Mouse (Mus musculus): ENCODE measurements at regions not wholly inside any gene's neighbourhood (a gene's known extent, or its start where the extent isn't known, plus 50 kb on each side); places are given as distances from the start of the nearest gene placed in this dataset.

- WGBS: 86% methylated on average over 2 of the region's 2 CpGs
- no peak for DNase-seq
- Histone ChIP-seq H3K9ac (no peak overlapping the region), H3K4me2 (ENCODE audit: low read depth) (no peak overlapping the region), H3K9me3 (ENCODE audit: low read length) (no peaks in the 10 kb centered on the region), H3K36me3 (ENCODE audit: insufficient read depth) (no peaks in the 10 kb centered on the region), H3K4me3 (ENCODE audit: low read depth, low read length) (no peak overlapping the region), H3K4me1 (ENCODE audit: insufficient read depth) (no peaks in the 10 kb centered on the region), H3K27me3 (ENCODE audit: insufficient read depth, low read length) (no peaks in the 10 kb centered on the region), H3K27ac (ENCODE audit: low read depth, low read length) (no peak overlapping the region)
- TF ChIP-seq CTCF (IDR thresholded peaks at IDR 0.05; ENCODE audit: low read depth): no peak
- ATAC-seq: no peak
Observed at GRCm38 (mm10) chr3:38753446-38754205, 133.1 kb upstream of the Fat4 start.

- no peak for ATAC-seq
- no peak overlapping the region for H3K27ac ChIP-seq (ENCODE audit: low read depth, low read length)
- 85% methylated on average over 4 of the region's 4 CpGs for WGBS
- H3K4me1 ChIP-seq (ENCODE audit: insufficient read depth): no peaks in the 10 kb centered on the region
- H3K4me3 ChIP-seq (ENCODE audit: low read depth, low read length): no peak overlapping the region
- no peak for DNase-seq
- H3K9me3 ChIP-seq (ENCODE audit: low read length): no peaks in the 10 kb centered on the region
- no peaks in the 10 kb centered on the region for H3K27me3 ChIP-seq (ENCODE audit: insufficient read depth, low read length)
- TF ChIP-seq CTCF (IDR thresholded peaks at IDR 0.05; ENCODE audit: low read depth): no peak
- no peaks in the 10 kb centered on the region for H3K36me3 ChIP-seq (ENCODE audit: insufficient read depth)
- H3K9ac ChIP-seq: no peak overlapping the region
- H3K4me2 ChIP-seq (ENCODE audit: low read depth): no peak overlapping the region
Observed at GRCm38 (mm10) chr3:38742155-38742554, 144.6 kb upstream of the Fat4 start.

- ATAC-seq (no peak), DNase-seq (no peak)
- Histone ChIP-seq H3K27ac (ENCODE audit: low read depth, low read length) (no peak overlapping the region), H3K4me2 (ENCODE audit: low read depth) (no peak overlapping the region), H3K27me3 (ENCODE audit: insufficient read depth, low read length) (no peaks in the 10 kb centered on the region), H3K4me1 (ENCODE audit: insufficient read depth) (no peaks in the 10 kb centered on the region), H3K36me3 (ENCODE audit: insufficient read depth) (no peaks in the 10 kb centered on the region), H3K4me3 (ENCODE audit: low read depth, low read length) (no peak overlapping the region), H3K9ac (no peak overlapping the region), H3K9me3 (ENCODE audit: low read length) (no peaks in the 10 kb centered on the region)
- TF ChIP-seq CTCF (IDR thresholded peaks at IDR 0.05; ENCODE audit: low read depth): no peak
- WGBS: 95% methylated on average over 1 of the region's 1 CpGs
Observed at GRCm38 (mm10) chr3:38722606-38723005, 164.1 kb upstream of the Fat4 start.

DNA sequence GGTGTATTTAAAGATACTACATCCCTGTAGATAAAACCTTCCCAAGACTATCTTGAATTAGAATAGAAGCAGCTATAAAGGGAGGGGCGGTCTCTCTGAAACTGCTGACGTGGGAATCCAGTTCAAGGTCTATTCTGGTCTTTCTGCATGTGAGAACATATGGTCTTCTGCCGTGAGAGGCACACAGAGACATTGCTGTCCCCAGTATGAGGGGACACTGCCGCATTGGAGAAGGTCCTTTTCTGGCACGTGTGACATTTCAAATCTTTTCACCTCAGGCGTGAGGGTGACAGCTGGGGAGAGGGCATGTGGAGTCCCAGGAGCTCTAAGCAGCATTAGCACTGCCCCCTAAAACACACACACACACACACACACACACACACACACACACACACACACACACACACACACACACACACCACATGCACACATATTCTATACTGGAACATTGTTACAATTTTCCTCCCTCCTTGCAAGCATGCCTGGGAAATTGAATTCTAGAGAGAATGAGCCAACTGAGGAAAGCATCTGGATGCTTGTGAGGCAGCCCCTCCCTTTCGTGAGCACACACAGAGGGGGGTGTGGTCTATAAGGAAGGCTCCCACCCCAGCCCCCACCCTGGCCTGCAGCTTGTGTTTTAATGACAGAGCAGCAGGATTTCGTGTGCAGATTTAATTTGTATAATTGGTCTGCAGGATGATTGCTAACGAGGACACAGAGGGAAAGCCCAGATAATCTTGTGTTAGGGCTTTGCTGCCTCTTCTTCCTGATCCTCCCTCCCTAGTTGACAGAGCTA, 174.5 kb upstream of the Fat4 start:
- TF ChIP-seq CTCF (IDR thresholded peaks at IDR 0.05; ENCODE audit: low read depth): no peak
- no peak overlapping the region for H3K4me3 ChIP-seq (ENCODE audit: low read depth, low read length)
- no peaks in the 10 kb centered on the region for H3K27me3 ChIP-seq (ENCODE audit: insufficient read depth, low read length)
- no peak overlapping the region for H3K9ac ChIP-seq
- H3K4me2 ChIP-seq (ENCODE audit: low read depth): no peak overlapping the region
- peak; percentile 84 for ATAC-seq
- H3K36me3 ChIP-seq (ENCODE audit: insufficient read depth): no peaks in the 10 kb centered on the region
- H3K4me1 ChIP-seq (ENCODE audit: insufficient read depth): peaks cover 11% of the 10 kb centered on the region
- 0 out of 2 replicates have a peak overlapping the region, but pooled peaks have one; percentile 9 for H3K27ac ChIP-seq (ENCODE audit: low read depth, low read length)
- H3K9me3 ChIP-seq (ENCODE audit: low read length): no peaks in the 10 kb centered on the region
- peak; percentile 61 for DNase-seq
- WGBS: 10% methylated on average over 9 of the region's 9 CpGs

DNA sequence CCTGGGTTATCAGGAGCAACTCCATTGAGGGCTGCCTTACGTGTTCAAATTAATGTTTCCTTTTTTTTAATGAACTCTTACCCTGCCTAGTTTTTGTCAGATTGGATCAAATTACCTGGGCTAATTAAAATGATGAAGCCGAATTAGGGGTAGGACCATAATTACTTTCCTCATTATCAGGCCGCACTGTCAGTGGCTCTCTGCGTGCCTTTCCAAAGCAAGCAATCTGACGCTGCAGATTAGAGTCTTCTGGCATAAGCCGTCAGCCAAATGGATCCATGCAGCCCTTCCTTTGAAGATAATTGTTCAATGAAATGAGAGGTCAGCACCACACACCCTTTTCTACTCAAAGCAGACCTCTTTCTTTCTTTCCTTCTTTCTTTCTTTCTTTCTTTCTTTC, 175.5 kb upstream of the Fat4 start:
- WGBS: 7% methylated on average over 6 of the region's 6 CpGs
- Histone ChIP-seq H3K27ac (ENCODE audit: low read depth, low read length) (no peak overlapping the region), H3K4me2 (ENCODE audit: low read depth) (no peak overlapping the region), H3K27me3 (ENCODE audit: insufficient read depth, low read length) (no peaks in the 10 kb centered on the region), H3K4me3 (ENCODE audit: low read depth, low read length) (no peak overlapping the region), H3K9ac (no peak overlapping the region), H3K36me3 (ENCODE audit: insufficient read depth) (no peaks in the 10 kb centered on the region), H3K9me3 (ENCODE audit: low read length) (no peaks in the 10 kb centered on the region), H3K4me1 (ENCODE audit: insufficient read depth) (peaks cover 11% of the 10 kb centered on the region)
- no peak for TF ChIP-seq CTCF (IDR thresholded peaks at IDR 0.05; ENCODE audit: low read depth)
- DNase-seq: no peak
- ATAC-seq: no peak

DNA sequence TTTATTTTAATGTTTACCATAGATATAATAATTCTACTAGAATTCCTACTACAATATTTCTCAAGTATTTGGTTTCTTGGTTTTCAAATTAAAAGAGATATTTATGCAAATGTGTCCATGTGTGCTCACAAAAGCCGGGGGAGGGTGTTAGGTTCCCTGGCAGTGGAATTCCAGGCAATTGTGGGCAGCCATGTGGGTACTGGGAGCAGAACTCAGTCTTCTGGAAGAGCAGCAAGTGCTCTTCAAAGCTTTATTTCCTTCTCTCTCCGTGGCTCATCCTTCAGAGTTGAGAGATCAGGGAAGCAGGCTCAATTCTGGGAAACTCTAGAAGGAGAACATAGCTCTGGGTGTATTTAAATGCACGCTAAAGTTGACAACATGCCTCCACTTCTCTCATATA, 178.8 kb upstream of the Fat4 start:
- TF ChIP-seq CTCF (IDR thresholded peaks at IDR 0.05; ENCODE audit: low read depth): no peak
- peaks cover 11% of the 10 kb centered on the region for H3K4me1 ChIP-seq (ENCODE audit: insufficient read depth)
- no peaks in the 10 kb centered on the region for H3K36me3 ChIP-seq (ENCODE audit: insufficient read depth)
- H3K9me3 ChIP-seq (ENCODE audit: low read length): no peaks in the 10 kb centered on the region
- no peak overlapping the region for H3K4me2 ChIP-seq (ENCODE audit: low read depth)
- WGBS: 65% methylated on average over 3 of the region's 3 CpGs
- H3K9ac ChIP-seq: no peak overlapping the region
- DNase-seq: no peak
- H3K4me3 ChIP-seq (ENCODE audit: low read depth, low read length): no peak overlapping the region
- no peaks in the 10 kb centered on the region for H3K27me3 ChIP-seq (ENCODE audit: insufficient read depth, low read length)
- ATAC-seq: no peak
- no peak overlapping the region for H3K27ac ChIP-seq (ENCODE audit: low read depth, low read length)

DNA sequence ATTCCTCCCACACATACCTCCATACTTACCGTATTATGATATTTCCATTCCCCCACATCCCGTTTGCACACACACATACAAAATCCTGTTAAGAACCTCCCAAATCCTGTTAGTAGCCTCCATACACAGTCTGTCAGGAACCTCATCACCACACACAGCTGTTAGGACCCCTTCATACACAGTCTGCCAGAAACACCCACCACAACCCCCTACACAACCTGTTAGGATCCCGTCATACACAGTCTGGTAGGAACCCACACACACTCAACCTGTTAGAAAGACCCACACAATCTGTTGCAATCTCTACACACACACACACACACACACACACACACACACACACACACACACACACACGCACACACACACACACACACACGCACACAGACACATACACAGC, 187.5 kb upstream of the Fat4 start:
- WGBS: 84% methylated on average over 5 of the region's 5 CpGs
- TF ChIP-seq CTCF (IDR thresholded peaks at IDR 0.05; ENCODE audit: low read depth): no peak
- Histone ChIP-seq H3K4me1 (ENCODE audit: insufficient read depth) (no peaks in the 10 kb centered on the region), H3K4me2 (ENCODE audit: low read depth) (no peak overlapping the region), H3K27ac (ENCODE audit: low read depth, low read length) (no peak overlapping the region), H3K36me3 (ENCODE audit: insufficient read depth) (no peaks in the 10 kb centered on the region), H3K4me3 (ENCODE audit: low read depth, low read length) (no peak overlapping the region), H3K9ac (no peak overlapping the region), H3K9me3 (ENCODE audit: low read length) (no peaks in the 10 kb centered on the region), H3K27me3 (ENCODE audit: insufficient read depth, low read length) (no peaks in the 10 kb centered on the region)
- ATAC-seq (no peak), DNase-seq (no peak)

Data from forebrain, postnatal 0 days (tissue).